Mouse (Mus musculus): Measurements from ENCODE around the gene Tsen2. TPM values are rescaled to one million over a fixed set of nuclear protein-coding genes. Genes with fewer than 3 reads are reported as not detected.

Gene Tsen2
- polyA plus RNA-seq, 1 experiment from 2014 or later = 33.0 TPM

GRCm38 (mm10) chr6:115546276-115546675 lies 1.8 kb downstream of the Tsen2 start:
- Histone ChIP-seq H3K27ac (replicated peaks) (no peak overlapping the region), H3K36me3 (replicated peaks) (peaks cover 33% of the 10 kb centered on the region), H3K27me3 (replicated peaks; ENCODE audit: low read depth, poor library complexity, severe bottlenecking) (no peaks in the 10 kb centered on the region), H3K9me3 (no peaks in the 10 kb centered on the region), H3K4me3 (no peak overlapping the region), H3K4me1 (peaks cover 12% of the 10 kb centered on the region)
- WGBS = 85% methylated on average over 5 of the region's 5 CpGs
- DNase-seq (ENCODE audit: low spot score) = peak; percentile 43

GRCm38 (mm10) chr6:115555485-115555884 lies 11.0 kb downstream of the Tsen2 start:
- 0 out of 2 replicates have a peak, but pooled peaks cover 3% of the 10 kb centered on the region for H3K9me3 ChIP-seq
- DNase-seq (ENCODE audit: low spot score) = no peak
- WGBS = 84% methylated on average over 5 of the region's 5 CpGs
- H3K4me1 ChIP-seq = no peaks in the 10 kb centered on the region
- H3K27ac ChIP-seq (replicated peaks) = no peak overlapping the region
- no peaks in the 10 kb centered on the region for H3K27me3 ChIP-seq (replicated peaks; ENCODE audit: low read depth, poor library complexity, severe bottlenecking)
- peaks cover 89% of the 10 kb centered on the region for H3K36me3 ChIP-seq (replicated peaks)
- no peak overlapping the region for H3K4me3 ChIP-seq

- DNase-seq (ENCODE audit: low spot score) = no peak
Measured at GRCm38 (mm10) chr6:115558176-115558575, 13.7 kb downstream of the Tsen2 start.

GRCm38 (mm10) chr6:115559651-115560632 lies 15.5 kb downstream of the Tsen2 start:
- Histone ChIP-seq H3K4me1 (no peaks in the 10 kb centered on the region), H3K36me3 (replicated peaks) (peaks cover 84% of the 10 kb centered on the region), H3K27ac (replicated peaks) (no peak overlapping the region), H3K4me3 (no peak overlapping the region), H3K27me3 (replicated peaks; ENCODE audit: low read depth, poor library complexity, severe bottlenecking) (no peaks in the 10 kb centered on the region), H3K9me3 (0 out of 2 replicates have a peak, but pooled peaks cover 3% of the 10 kb centered on the region)
- DNase-seq (ENCODE audit: low spot score) = no peak
- 82% methylated on average over 21 of the region's 21 CpGs for WGBS

More at GRCm38 (mm10) chr6:115558176-115558575, 13.7 kb downstream of the Tsen2 start:
- Histone ChIP-seq H3K27me3 (replicated peaks; ENCODE audit: low read depth, poor library complexity, severe bottlenecking) (no peaks in the 10 kb centered on the region), H3K27ac (replicated peaks) (no peak overlapping the region), H3K36me3 (replicated peaks) (peaks cover 91% of the 10 kb centered on the region), H3K4me1 (no peaks in the 10 kb centered on the region), H3K9me3 (0 out of 2 replicates have a peak, but pooled peaks cover 3% of the 10 kb centered on the region), H3K4me3 (no peak overlapping the region)
- WGBS = 91% methylated on average over 2 of the region's 2 CpGs

- no peak for DNase-seq (ENCODE audit: low spot score)
- WGBS = 95% methylated on average over 6 of the region's 6 CpGs
- Histone ChIP-seq H3K9me3 (no peaks in the 10 kb centered on the region; the same call in 1 of the 2 replicates), H3K27ac (replicated peaks) (no peak overlapping the region), H3K27me3 (replicated peaks; ENCODE audit: low read depth, poor library complexity, severe bottlenecking) (no peaks in the 10 kb centered on the region), H3K36me3 (replicated peaks) (peaks cover 89% of the 10 kb centered on the region), H3K4me3 (no peak overlapping the region), H3K4me1 (no peaks in the 10 kb centered on the region)
Measured at GRCm38 (mm10) chr6:115565479-115566045, 21.1 kb downstream of the Tsen2 start.

- no peaks in the 10 kb centered on the region for H3K27me3 ChIP-seq (replicated peaks; ENCODE audit: low read depth, poor library complexity, severe bottlenecking)
- DNase-seq (ENCODE audit: low spot score) = no peak
- 87% methylated on average over 7 of the region's 7 CpGs for WGBS
- H3K27ac ChIP-seq (replicated peaks) = no peak overlapping the region
- H3K4me1 ChIP-seq = no peaks in the 10 kb centered on the region
- no peaks in the 10 kb centered on the region for H3K9me3 ChIP-seq
- no peak overlapping the region for H3K4me3 ChIP-seq
- peaks cover 95% of the 10 kb centered on the region for H3K36me3 ChIP-seq (replicated peaks)
Measured at GRCm38 (mm10) chr6:115574171-115574570, 29.7 kb downstream of the Tsen2 start.

- Histone ChIP-seq H3K27ac (replicated peaks) (no peak overlapping the region), H3K4me1 (no peaks in the 10 kb centered on the region), H3K9me3 (no peaks in the 10 kb centered on the region), H3K36me3 (replicated peaks) (peaks cover 74% of the 10 kb centered on the region), H3K27me3 (replicated peaks; ENCODE audit: low read depth, poor library complexity, severe bottlenecking) (no peaks in the 10 kb centered on the region), H3K4me3 (no peak overlapping the region)
- DNase-seq (ENCODE audit: low spot score) = no peak
- WGBS = 88% methylated on average over 5 of the region's 5 CpGs
Measured at GRCm38 (mm10) chr6:115577407-115577806, 32.9 kb downstream of the Tsen2 start.

GRCm38 (mm10) chr6:115577941-115578340 lies 33.5 kb downstream of the Tsen2 start:
- DNase-seq (ENCODE audit: low spot score) = no peak
- no peaks in the 10 kb centered on the region for H3K9me3 ChIP-seq
- no peaks in the 10 kb centered on the region for H3K27me3 ChIP-seq (replicated peaks; ENCODE audit: low read depth, poor library complexity, severe bottlenecking)
- H3K27ac ChIP-seq (replicated peaks) = no peak overlapping the region
- H3K4me3 ChIP-seq = no peak overlapping the region
- WGBS = 93% methylated on average over 9 of the region's 9 CpGs
- H3K4me1 ChIP-seq = no peaks in the 10 kb centered on the region
- peaks cover 69% of the 10 kb centered on the region for H3K36me3 ChIP-seq (replicated peaks)

GRCm38 (mm10) chr6:115580810-115581209 lies 36.3 kb downstream of the Tsen2 start:
- Histone ChIP-seq H3K9me3 (no peaks in the 10 kb centered on the region), H3K27ac (replicated peaks) (no peak overlapping the region)
- WGBS = 86% methylated on average over 3 of the region's 3 CpGs

GRCm38 (mm10) chr6:115582328-115583115 lies 38.1 kb downstream of the Tsen2 start:
- peaks cover 28% of the 10 kb centered on the region for H3K36me3 ChIP-seq (replicated peaks)
- no peak for DNase-seq (ENCODE audit: low spot score)

More at GRCm38 (mm10) chr6:115580810-115581209, 36.3 kb downstream of the Tsen2 start:
- Histone ChIP-seq H3K4me1 (no peaks in the 10 kb centered on the region), H3K36me3 (replicated peaks) (peaks cover 45% of the 10 kb centered on the region), H3K27me3 (replicated peaks; ENCODE audit: low read depth, poor library complexity, severe bottlenecking) (no peaks in the 10 kb centered on the region), H3K4me3 (no peak overlapping the region)
- DNase-seq (ENCODE audit: low spot score) = no peak

GRCm38 (mm10) chr6:115583430-115584125 lies 39.1 kb downstream of the Tsen2 start:
- no peaks in the 10 kb centered on the region for H3K9me3 ChIP-seq
- no peaks in the 10 kb centered on the region for H3K4me1 ChIP-seq
- no peaks in the 10 kb centered on the region for H3K27me3 ChIP-seq (replicated peaks; ENCODE audit: low read depth, poor library complexity, severe bottlenecking)
- no peak overlapping the region for H3K4me3 ChIP-seq
- 78% methylated on average over 6 of the region's 6 CpGs for WGBS
- H3K36me3 ChIP-seq (replicated peaks) = peaks cover 17% of the 10 kb centered on the region
- H3K27ac ChIP-seq (replicated peaks) = no peak overlapping the region
- DNase-seq (ENCODE audit: low spot score) = no peak

More at GRCm38 (mm10) chr6:115582328-115583115, 38.1 kb downstream of the Tsen2 start:
- Histone ChIP-seq H3K27me3 (replicated peaks; ENCODE audit: low read depth, poor library complexity, severe bottlenecking) (no peaks in the 10 kb centered on the region), H3K4me1 (no peaks in the 10 kb centered on the region), H3K4me3 (no peak overlapping the region), H3K9me3 (no peaks in the 10 kb centered on the region), H3K27ac (replicated peaks) (no peak overlapping the region; the same call in 1 of the 2 replicates)
- WGBS = 84% methylated on average over 10 of the region's 10 CpGs
